Mouse (Mus musculus) liver, embryonic 14 days (tissue): ENCODE data around the gene Gm10053. TPM values are rescaled to one million over a fixed set of nuclear protein-coding genes. Genes with fewer than 3 reads are reported as not detected.

Experiments used
- polyA plus RNA-seq: library from polyadenylated mRNA; depleted of rRNA; stranded (reverse); fragments of >200 nt; gene quantifications from 2 replicates; pipeline ENCODE4 v1.2.3, GENCODE M21; 2012; rRNA removed

Gene Gm10053
- 47.7 and 53.9 TPM in 2 replicates for polyA plus RNA-seq

GRCm38 (mm10) chr19:24875129-24875870 is at the start of gene Gm10053:
TSS of gene Gm10053 (plus strand) at chr19:24875686.

GRCm38 (mm10) chr19:24861612-24862451 is 13.7 kb upstream of the Gm10053 start, which contains the start of gene Pgm5:
TSS of gene Pgm5 (minus strand) at chr19:24861855.

DNA sequence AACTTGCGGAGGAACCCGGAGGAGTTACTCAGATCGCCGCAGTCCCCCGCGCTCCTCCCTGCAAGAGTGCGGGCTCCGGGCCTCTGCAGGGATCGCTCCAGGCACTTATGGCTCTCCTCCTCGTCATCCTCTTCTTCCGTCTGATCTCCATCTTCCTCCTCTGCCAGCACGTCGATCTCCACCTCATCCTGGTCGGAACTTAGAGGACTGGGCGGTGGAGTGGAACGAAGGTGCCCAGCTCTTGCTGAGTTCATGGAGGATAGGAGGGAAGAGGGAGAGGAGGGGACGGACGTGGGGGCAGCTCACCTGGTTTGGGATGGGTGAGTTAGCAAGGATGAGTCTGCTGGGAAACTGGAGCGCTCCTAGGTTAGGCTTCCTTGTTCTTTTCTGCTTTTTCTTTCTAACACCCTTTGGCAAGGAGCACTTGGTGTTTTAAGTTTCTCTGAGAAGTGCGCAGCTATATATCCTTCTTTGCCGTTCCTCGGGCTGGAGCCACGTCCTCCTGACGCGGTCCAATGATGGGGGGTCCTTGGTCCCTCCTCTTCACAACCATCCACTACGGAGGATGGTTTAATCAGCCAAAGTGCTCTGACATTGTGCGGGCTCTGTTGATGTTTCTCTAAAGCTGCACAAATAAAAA is 25.2 kb downstream of the Gm10053 start, which contains the start of gene Foxd4:
Gene Foxd4, minus strand, starts transcription at position 617 of the 640 bp plus-strand sequence.

Other genes with a start within 250 kb of the Gm10053 start
- gene Tmem252, start 201.7 kb upstream of the Gm10053 start, polyA plus RNA-seq = 0.02 and 0.03 TPM in 2 replicates
- 0.22 and 0.61 TPM in 2 replicates for gene Pgm5, start 13.8 kb upstream of the Gm10053 start, polyA plus RNA-seq
- 0.01 TPM in 1 of 2 replicates, not detected in the other for gene Foxd4, start 25.5 kb downstream of the Gm10053 start, polyA plus RNA-seq
- 6.9 and 7.7 TPM in 2 replicates for gene Cbwd1, start 85.9 kb downstream of the Gm10053 start, polyA plus RNA-seq
- gene Dock8, start 123.8 kb downstream of the Gm10053 start, polyA plus RNA-seq = 3.1 and 3.9 TPM in 2 replicates